Mouse (Mus musculus) c-Kit-positive CD71-negative TER-119-negative erythroid progenitor cells, embryonic 14.5 days (primary cell): Measurements from ENCODE around the gene Syde1.
"Not testable (repeated sequence)": the region's sequence is repeated elsewhere in the genome, so short reads cannot be mapped to it uniquely, and the experiment has no call there.

ENCODE experiments used
- DNase-seq: peaks from one replicate; pipeline ENCODE4 v3.0.0-alpha.2; 2013; ENCODE audit warnings: low read depth

The Syde1 gene

GRCm38 (mm10) chr10:78591406-78592328 is at the start of gene Syde1:
Gene Syde1 (minus strand): TSS chr10:78591964.
- peak; percentile 20 for DNase-seq

- DNase-seq, result peak; percentile 1
Observed at GRCm38 (mm10) chr10:78632311-78632710, 40.5 kb upstream of the Syde1 start.

DNA sequence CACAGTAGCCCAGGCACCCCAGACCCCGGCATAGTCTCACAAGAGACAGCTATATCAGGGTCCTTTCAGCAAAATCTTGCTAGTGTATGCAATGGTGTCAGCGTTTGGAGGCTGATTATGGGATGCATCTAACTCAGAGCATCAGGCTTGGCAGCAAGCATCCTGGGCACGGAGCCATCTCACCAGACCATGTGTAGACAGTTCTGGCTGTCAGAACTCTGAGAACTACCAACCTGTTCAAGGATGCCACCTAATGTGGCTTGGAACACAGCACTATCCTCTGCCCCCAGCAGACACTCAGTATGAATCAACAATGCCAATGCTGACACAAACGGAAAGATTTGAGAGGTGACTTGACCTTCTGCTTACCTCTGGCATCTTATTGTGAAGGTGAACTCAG is 38.4 kb upstream of the Syde1 start:
- no peak for DNase-seq

GRCm38 (mm10) chr10:78623143-78623542 is 31.4 kb upstream of the Syde1 start:
- DNase-seq, result not testable (repeated sequence)

- DNase-seq, result no peak
Observed at GRCm38 (mm10) chr10:78617974-78618373, 26.2 kb upstream of the Syde1 start, which contains the start of gene Olfr1357. Gene Olfr1357 (minus strand): TSS chr10:78618074.

GRCm38 (mm10) chr10:78607602-78608001 is 15.8 kb upstream of the Syde1 start:
- no peak for DNase-seq

DNA sequence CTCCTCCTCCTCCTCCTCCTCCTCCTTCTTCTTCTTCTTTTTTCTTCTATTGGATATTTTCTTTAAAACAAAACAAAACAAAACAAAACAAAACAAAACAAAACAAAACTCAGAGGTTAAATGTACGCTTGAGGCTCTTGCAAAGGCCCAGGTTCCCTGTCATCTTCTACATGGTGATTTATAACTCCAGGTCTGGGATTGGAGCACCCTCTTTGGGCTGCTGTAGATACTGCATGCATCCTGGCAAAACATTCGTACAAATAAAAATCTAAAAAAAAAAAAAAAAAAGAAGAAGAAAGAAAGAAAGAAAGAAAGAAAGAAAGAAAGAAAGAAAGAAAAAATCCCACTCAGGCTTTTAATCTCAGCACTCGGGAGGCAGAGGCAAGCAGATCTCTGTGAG is 13.3 kb upstream of the Syde1 start:
- peak; percentile 14 for DNase-seq

- DNase-seq, result no peak
Observed at GRCm38 (mm10) chr10:78599865-78600264, 8.1 kb upstream of the Syde1 start.

DNA sequence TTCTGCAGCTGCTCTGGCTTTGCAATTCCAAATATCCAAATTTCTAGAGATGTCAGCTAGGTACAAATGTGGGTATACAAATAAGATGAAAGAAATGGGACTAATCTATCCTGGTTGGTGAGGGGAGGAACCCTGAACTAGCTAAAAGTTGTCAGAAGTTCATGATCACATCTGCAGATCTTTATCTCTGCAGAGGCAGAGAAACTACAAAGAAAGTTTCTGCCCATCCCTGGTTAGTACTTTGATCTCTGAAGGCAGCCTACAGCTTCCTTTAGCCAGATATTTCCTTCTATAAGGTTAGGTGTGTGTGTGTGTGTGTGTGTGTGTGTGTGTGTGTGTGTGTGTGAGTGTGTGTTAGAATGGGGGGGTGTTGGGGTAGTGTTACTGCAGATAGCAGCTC is 2.8 kb upstream of the Syde1 start:
- DNase-seq, result no peak

DNA sequence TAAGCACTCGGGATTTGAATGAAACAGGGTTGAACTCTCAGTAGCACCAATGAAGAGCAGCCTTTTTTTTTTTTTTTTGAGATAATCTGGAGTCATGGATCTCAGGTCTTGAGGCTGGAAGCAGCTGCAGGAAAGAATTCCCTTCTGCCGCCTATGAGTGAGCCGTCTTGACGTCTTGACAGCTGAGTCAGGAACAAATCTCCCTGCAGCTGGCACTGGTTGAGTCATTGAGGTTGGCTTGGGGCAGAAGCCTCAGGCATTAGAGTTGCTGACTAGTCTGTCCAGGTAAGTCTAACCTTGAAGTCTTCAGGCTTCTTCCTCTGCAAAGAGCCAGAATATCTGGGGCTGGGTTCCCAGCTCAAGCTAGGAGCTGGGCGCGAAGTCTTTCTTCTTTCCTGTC is 2.4 kb upstream of the Syde1 start:
- DNase-seq, result no peak

- no peak for DNase-seq
Observed at GRCm38 (mm10) chr10:78593736-78594135, 2.0 kb upstream of the Syde1 start.

DNA sequence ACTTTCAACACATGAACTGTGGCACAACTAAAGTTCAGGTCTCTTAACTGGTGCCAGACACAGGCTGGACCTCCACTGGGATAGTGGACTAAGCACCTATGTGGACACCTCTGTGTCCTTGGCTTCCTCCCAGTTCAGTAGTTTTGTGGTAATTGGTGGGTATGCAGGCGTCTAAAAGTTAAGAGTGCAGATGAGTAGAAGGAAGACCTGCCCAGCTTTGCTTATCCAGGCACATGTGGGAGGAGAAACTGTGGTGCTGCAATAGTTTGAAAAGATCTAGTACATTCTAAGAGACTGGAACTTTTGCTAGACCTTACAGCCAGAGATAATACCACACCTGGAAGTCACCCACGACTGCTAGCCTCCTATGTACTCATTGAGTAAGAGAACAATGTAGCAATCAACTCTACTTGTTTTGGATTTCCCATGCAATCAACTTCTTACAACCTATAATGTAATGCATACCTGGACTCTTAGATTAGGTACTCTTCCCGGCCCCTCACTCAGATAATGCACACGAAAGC is 1.2 kb upstream of the Syde1 start:
- DNase-seq, result no peak

- no peak for DNase-seq
Observed at GRCm38 (mm10) chr10:78590744-78591143, 1.0 kb downstream of the Syde1 start.

- no peak for DNase-seq
Observed at GRCm38 (mm10) chr10:78589901-78590300, 1.9 kb downstream of the Syde1 start.

DNA sequence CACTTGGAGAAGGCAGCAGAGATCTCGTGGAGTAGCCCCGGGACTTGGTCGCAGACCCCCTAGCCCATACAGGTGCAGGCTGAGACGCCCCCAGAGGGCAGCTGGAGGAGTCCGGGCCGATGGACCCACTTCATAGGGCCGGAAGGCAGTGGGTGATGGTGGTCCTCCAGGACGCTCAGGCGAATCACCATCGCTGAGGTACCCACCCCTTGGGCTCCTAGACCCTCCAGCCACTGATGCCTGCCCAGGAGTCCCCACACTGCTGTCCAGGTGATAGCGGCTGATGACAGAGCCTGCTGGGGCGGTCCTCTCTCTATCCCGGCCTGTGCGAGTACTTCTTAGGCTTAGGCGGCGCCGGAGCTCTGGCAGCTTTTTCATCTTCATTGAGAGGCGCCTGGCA is 2.5 kb downstream of the Syde1 start:
- DNase-seq, result no peak

DNA sequence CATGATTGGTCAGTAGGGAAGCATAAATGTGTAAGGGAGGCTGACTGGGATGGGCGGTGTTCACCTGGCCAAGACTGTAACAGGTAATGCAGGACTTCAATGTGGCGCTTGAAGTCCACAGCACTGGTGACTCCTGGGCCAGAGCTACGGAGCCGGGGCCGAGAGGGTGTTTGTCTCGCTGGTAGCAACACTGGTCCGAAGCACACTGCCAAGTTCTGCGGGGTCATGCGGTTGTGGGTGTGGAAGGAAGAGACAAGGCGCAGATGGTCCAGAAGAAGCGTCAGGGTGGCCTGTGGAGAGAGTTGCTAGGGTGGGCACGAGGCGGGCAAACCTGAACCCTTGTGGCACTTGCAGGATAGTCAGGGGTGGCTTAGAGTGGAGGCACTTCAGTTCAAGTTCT is 5.7 kb downstream of the Syde1 start:
- DNase-seq, result no peak

GRCm38 (mm10) chr10:78585606-78586005 is 6.2 kb downstream of the Syde1 start:
- DNase-seq, result no peak

DNA sequence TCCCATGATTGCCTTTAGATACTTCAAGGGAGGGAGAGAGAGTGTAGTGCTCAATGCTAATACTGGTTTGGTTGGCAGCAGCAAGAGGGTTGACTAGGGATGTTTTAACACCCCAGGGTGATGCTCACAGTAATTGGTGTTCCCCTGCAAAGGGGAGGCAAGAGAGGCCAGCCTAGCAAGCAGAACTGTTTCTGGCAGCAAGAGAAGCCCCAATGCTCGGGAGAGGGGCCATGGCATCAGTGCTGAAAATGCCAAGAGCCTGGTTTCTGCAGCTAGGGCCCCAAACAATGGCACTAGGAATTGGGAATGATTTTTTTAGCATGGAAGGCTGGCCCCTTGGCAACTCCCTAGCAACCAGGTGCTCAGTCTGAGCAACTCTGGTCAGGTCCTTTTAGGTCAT is 6.8 kb downstream of the Syde1 start:
- DNase-seq, result no peak

DNA sequence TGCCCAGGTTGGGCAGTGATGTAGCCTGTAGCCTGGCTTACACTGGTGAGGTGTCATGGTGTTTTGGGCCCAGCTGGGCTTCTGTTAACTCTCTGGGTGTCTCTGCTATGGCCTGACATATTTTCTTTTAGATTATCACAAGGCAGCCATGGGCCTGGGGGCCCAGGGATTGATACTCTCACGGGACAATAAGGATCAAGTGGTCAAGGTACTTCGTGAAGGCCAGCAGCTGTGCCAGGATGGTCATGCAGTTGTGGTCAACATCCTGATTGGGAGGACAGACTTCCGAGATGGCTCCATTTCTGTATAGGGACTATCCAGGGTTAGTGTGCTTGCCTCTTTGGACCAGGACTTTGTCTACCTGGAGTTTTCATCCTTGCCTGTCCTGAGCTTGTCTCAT is 7.8 kb downstream of the Syde1 start:
- DNase-seq, result no peak

GRCm38 (mm10) chr10:78583347-78583746 is 8.4 kb downstream of the Syde1 start:
- DNase-seq, result no peak

DNA sequence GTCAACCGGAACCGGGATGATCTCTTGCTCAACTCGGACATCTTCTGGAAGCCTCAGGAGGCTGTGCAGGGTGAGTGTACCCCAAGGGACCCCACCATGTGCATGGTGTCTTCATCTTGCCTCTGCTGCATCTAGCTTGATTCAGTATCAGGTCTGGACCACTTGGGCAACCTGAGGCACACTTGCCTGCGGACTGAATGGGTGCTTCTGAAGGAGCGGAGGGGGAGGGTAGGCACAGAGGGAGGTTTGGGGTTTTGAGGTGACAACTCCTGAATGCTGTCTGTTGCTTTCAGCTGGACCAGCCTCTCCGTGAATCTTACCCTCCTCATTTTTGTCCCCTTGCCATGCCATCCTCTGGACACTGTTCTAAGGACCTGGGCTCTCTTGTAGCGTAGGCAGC is 10.6 kb downstream of the Syde1 start:
- DNase-seq, result no peak

GRCm38 (mm10) chr10:78578204-78578603 is 13.6 kb downstream of the Syde1 start:
- no peak for DNase-seq

- DNase-seq, result no peak
Observed at GRCm38 (mm10) chr10:78576435-78577184, 15.2 kb downstream of the Syde1 start.
